Mouse (Mus musculus) bone marrow, adult 2 months (tissue): ENCODE measurements around the gene Inha. TPM values are rescaled to one million over a fixed set of nuclear protein-coding genes. Genes with fewer than 3 reads are reported as not detected.

ENCODE experiments used
- H3K27ac ChIP-seq: fragments of 200-500 bp; 2 replicates; pipeline ENCODE4 v1.5.1; 2012; ENCODE audit warnings: low read depth, mild to moderate bottlenecking, control low read depth, inconsistent platforms, low read length; ENCODE audit not compliant: control insufficient read depth, poor library complexity, insufficient read depth
- H3K4me1 ChIP-seq: fragments of 200-500 bp; 2 replicates; pipeline ENCODE4 v1.6.1; 2011; ENCODE audit warnings: low read length; ENCODE audit not compliant: control insufficient read depth, insufficient read depth
- H3K4me3 ChIP-seq: fragments of 200-500 bp; replicated peaks from 2 replicates; pipeline ENCODE3; 2011; ENCODE audit warnings: mild to moderate bottlenecking, low read depth, low read length, control low read depth; ENCODE audit not compliant: control insufficient read depth
- CTCF ChIP-seq: fragments of 200-500 bp; IDR thresholded peaks from 2 replicates; pipeline ENCODE4 v1.5.1; 2011; ENCODE audit warnings: low read length, control low read depth; ENCODE audit not compliant: control insufficient read depth, insufficient read depth
- POLR2A ChIP-seq: fragments of 200-500 bp; IDR thresholded peaks from 2 replicates; pipeline ENCODE4 v1.6.1; 2011; ENCODE audit warnings: low read depth, mild to moderate bottlenecking, control low read depth, low read length, borderline replicate concordance; ENCODE audit not compliant: control insufficient read depth
- WGBS: fragments of 180-500 bp; shearing (Covaris S2); methylation state at CpG from one replicate; pipeline ENCODE4 v1.1.7; 2018; 5-methylcytosine and 5-hydroxymethylcytosine counted together
- polyA plus RNA-seq: library from polyadenylated mRNA; stranded (reverse); fragments of >200 nt; gene quantifications from 2 replicates; pipeline ENCODE4 v1.2.4, GENCODE M21; 2011; ENCODE audit warnings: low replicate concordance; ENCODE audit not compliant: missing spikeins, insufficient read depth, insufficient read length

The Inha gene
- polyA plus RNA-seq, 1 experiment = not detected

DNA sequence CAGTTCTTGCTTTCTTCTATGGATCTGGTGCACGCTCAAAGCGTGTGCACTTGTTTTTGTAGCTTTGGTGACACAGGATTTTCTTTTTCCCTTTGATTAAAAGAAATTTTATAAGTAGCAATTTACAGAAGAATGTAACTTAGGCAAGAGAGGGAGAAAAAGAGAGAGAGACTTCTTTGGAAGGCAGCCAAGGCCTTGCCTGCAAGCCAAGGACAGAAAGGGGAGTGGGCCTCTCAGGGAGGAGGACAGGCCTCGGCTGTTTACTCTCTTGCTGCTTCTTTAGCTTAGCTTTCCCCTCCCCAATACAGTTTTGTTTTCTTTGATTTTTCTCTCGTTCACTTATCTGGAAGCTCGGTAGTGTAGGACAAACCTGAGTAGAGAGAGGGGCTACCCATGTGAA lies 12.7 kb downstream of the Inha start:
- Histone ChIP-seq H3K27ac (no peak overlapping the region), H3K4me1 (no peaks in the 10 kb centered on the region), H3K4me3 (no peak overlapping the region)
- no peak for TF ChIP-seq CTCF
- TF ChIP-seq POLR2A = no peak
- 83% methylated on average over 5 of the region's 5 CpGs for WGBS

DNA sequence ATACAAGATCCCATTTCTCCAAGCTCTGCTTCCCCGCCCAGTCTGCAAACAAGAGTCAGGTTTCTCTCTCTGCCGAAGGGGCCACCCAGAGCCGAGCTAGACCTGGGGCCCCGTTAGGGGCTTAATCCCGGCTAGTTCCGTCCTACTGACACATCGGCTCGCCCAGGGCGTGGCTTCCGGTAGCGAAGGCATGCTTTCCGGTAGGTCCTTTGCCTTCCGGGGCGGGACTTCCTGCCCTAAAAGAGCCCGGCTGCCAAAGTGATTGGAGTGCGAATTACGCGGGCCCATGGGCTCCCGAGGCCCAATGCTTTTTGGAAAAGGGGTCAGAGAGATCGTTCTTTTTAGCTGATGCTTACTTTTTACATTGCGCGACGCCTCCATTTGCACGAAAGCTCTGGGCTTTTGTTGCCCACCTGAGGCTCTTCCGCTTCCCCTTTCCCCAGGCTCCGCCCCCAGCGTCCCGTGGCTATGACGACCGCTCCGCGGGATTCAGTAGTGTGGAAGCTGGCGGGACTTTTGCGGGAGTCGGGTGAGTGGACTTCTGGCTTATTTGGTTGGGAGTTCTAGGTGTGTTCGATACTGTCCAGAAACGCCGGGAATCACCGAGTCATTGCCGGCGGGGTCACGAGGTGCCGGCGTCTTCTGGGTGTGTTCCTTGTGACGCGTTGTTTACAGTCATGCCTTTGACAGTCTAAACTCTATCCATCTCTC lies 14.6 kb downstream of the Inha start, which contains the start of gene Stk11ip:
TSS of gene Stk11ip (plus strand) at position 209 of the 711 bp plus-strand sequence.
- TF ChIP-seq CTCF (no peak), POLR2A (peak; percentile 71)
- H3K27ac ChIP-seq = peak within 1 kb of the TSS; percentile 81
- under 1% methylated on average over 46 of the region's 46 CpGs for WGBS
- 0 out of 2 replicates have a peak, but pooled peaks cover 1% of the 10 kb centered on the region for H3K4me1 ChIP-seq
- H3K4me3 ChIP-seq = peak within 1 kb of the TSS; percentile 81

DNA sequence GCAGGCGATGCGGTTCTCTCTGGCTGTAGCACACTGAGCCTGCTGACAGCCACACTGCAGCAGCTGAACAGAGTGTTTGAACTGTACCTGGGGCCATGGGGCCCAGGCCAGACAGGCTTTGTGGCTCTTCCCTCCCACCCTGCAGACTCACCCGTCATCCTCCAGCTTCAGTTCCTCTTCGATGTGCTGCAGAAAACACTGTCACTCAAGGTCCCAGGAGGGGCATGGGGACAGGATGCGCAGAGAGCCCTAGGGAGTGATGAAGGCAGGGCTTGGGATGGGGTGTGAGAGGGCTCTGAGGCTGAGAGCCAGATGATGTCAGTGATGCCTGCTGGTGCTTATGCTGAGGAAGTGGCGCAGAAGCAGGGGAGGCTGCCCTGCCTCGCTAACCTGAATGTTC lies 17.8 kb downstream of the Inha start:
- no peak for TF ChIP-seq POLR2A
- no peak for TF ChIP-seq CTCF
- no peak overlapping the region for H3K4me3 ChIP-seq
- WGBS = 54% methylated on average over 7 of the region's 7 CpGs
- no peak overlapping the region for H3K27ac ChIP-seq
- 0 out of 2 replicates have a peak, but pooled peaks cover 1% of the 10 kb centered on the region for H3K4me1 ChIP-seq

DNA sequence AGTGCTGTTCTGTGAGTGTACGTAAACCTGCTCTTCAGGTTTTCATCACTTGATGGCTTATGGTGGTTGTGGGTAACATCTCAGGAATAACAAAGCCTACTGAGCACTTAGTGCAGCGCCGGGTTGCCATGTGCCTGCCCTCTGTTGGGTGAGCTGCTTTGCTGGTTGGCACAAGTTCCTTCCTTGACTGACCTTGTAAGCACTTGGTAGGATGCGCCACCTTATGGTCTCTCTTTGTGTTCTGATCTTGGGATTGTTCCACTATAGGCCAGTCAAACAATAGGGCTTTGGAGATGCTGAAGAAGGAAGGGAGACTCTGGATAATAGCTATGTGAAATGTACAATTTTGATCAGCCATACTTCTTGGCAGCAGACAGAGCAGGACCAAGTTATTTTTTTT lies 23.7 kb downstream of the Inha start:
- no peak overlapping the region for H3K27ac ChIP-seq
- no peak for TF ChIP-seq POLR2A
- no peak for TF ChIP-seq CTCF
- no peaks in the 10 kb centered on the region for H3K4me1 ChIP-seq
- WGBS = 81% methylated on average over 4 of the region's 4 CpGs
- H3K4me3 ChIP-seq = no peak overlapping the region

- 77% methylated on average over 19 of the region's 19 CpGs for WGBS
- Histone ChIP-seq H3K4me1 (no peaks in the 10 kb centered on the region), H3K27ac (no peak overlapping the region), H3K4me3 (no peak overlapping the region)
- TF ChIP-seq CTCF = no peak
- no peak for TF ChIP-seq POLR2A
Measured at GRCm38 (mm10) chr1:75532280-75533172, 25.6 kb downstream of the Inha start.

- Histone ChIP-seq H3K4me1 (no peaks in the 10 kb centered on the region), H3K4me3 (no peak overlapping the region), H3K27ac (no peak overlapping the region)
- 81% methylated on average over 19 of the region's 19 CpGs for WGBS
- TF ChIP-seq POLR2A = no peak
- TF ChIP-seq CTCF = no peak
Measured at GRCm38 (mm10) chr1:75533325-75534252, 26.7 kb downstream of the Inha start.

GRCm38 (mm10) chr1:75537587-75537986 lies 30.7 kb downstream of the Inha start:
- no peak overlapping the region for H3K27ac ChIP-seq
- no peak overlapping the region for H3K4me3 ChIP-seq
- TF ChIP-seq POLR2A (no peak), CTCF (no peak)
- H3K4me1 ChIP-seq = no peaks in the 10 kb centered on the region
- WGBS = 74% methylated on average over 2 of the region's 2 CpGs

DNA sequence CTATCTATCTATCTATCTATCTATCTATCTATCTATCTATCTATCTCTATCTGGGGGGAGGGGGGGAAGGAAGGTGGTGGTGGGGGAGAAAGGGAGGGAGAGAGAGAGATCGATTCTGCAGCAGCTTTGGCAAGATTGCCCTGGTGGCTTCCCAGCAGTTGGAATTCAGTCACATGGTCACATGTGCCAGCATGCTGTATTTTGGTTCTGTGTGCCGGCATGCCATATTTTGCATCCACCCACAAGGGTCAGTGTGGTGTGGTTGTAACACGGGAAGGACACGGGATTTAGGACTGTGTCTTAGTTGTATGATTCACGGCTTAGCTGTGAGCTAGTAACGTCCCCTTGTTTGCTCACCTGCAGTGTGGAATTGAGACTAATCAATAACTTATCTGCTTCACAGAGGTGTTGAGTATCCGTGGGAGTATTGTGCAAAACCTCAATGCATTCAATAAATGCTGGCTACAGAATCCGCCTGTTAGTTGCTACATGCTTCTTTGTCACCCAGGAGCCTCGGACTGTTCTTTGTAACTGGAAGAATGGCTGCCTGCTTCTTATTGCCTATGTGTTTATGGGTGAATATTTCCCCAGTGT lies 31.8 kb downstream of the Inha start:
- 75% methylated on average over 9 of the region's 9 CpGs for WGBS
- TF ChIP-seq POLR2A (no peak), CTCF (no peak)
- H3K4me3 ChIP-seq = no peak overlapping the region
- no peaks in the 10 kb centered on the region for H3K4me1 ChIP-seq
- H3K27ac ChIP-seq = no peak overlapping the region
